ENCODE assay signal across 8 mouse cellular contexts in genomic region chr11:26593061-26594059, GRCm38 (mm10). TPM values are rescaled to one million over a fixed set of nuclear protein-coding genes. Genes with fewer than 3 reads are reported as not detected.
A peak's percentile ranks its signal among the peaks of the same experiment; 100 is the strongest.
DNase-seq lines count a peak whose midpoint lies in the region.

TSS of gene Gm6899 (plus strand) at chr11:26593241.
TSS of gene Vrk2 (minus strand) at chr11:26593999.

- peak within 1 kb of the TSS; percentile 79 for H3K4me3 ChIP-seq in forebrain, embryonic 10.5 days

- no peaks in the 10 kb centered on the region for H3K36me3 ChIP-seq in forebrain, embryonic 10.5 days (replicated peaks)

- DNase-seq in ES-CJ7 (ENCODE audit: low read depth, low spot score) = peak; percentile 60
- peak; percentile 81 for DNase-seq in c-Kit-negative CD71-positive TER-119-positive erythroid progenitor cells, embryonic 14.5 days (ENCODE audit: low read depth, low spot score)
- peak; percentile 85 for DNase-seq in forebrain, embryonic 10.5 days (ENCODE audit: extremely low spot score, low spot score)
- peak; percentile 85 to 87 for DNase-seq in heart, postnatal 10 days
- peak; percentile 82 to 90 for DNase-seq in kidney, postnatal 4 days
- DNase-seq in lung, postnatal 10 days = peak; percentile 89
- peak; percentile 68 for DNase-seq in ovary, postnatal 14 days (ENCODE audit: low spot score)
- peak; percentile 81 for DNase-seq in thymus, postnatal 25 days

- no peaks in the 10 kb centered on the region for H3K9me3 ChIP-seq in forebrain, embryonic 10.5 days

- peak within 1 kb of the TSS; percentile 95 for H3K27ac ChIP-seq in forebrain, embryonic 10.5 days

- peaks cover 20% of the 10 kb centered on the region for H3K4me1 ChIP-seq in forebrain, embryonic 10.5 days

- under 1% methylated on average over 60 of the region's 60 CpGs for WGBS in forebrain, embryonic 10.5 days

- intact Hi-C loops in heart, postnatal 10 days (cut with DNase I) = loop anchor here (5.0 to 10.0 kb wide), 2 partner anchors 206 to 379 kb away; partner anchors contain the start of genes 5730522E02Rik and Fancl

- H3K27me3 ChIP-seq in forebrain, embryonic 10.5 days (ENCODE audit: poor library complexity, severe bottlenecking) = no peaks in the 10 kb centered on the region

RNA-seq across cellular contexts. Expression of gene Gm6899, which starts in this region (rescaled TPM):
- 0.31 TPM in 1 of 2 replicates, not detected in the other for polyA plus RNA-seq in forebrain, embryonic 10.5 days (2016; fragmentation: Nextera tagmentation; extraction: Ambion mirVana)
- not detected for total RNA-seq in heart, postnatal 10 days (2021)

RNA-seq across cellular contexts. Expression of gene Vrk2, which starts in this region (rescaled TPM):
- 22.3 and 24.4 TPM in 2 replicates for polyA plus RNA-seq in forebrain, embryonic 10.5 days (2016; fragmentation: Nextera tagmentation; extraction: Ambion mirVana)
- 1 to 10 TPM; 7.4 to 8.3 TPM for total RNA-seq in heart, postnatal 10 days (2021)

Comparison
In these comparisons a context has a peak if more than half of its experiments do, and no peak if none do; other contexts are left out.
1. Peak in every context shown above with its lines: DNase-seq, H3K4me3 ChIP-seq and H3K27ac ChIP-seq.